Mouse (Mus musculus) layer of hippocampus, postnatal 25 days (tissue): ENCODE results near the gene Sertad4. TPM values are rescaled to one million over a fixed set of nuclear protein-coding genes. Genes with fewer than 3 reads are reported as not detected.

ENCODE experiments used
- DNase-seq, 2 experiments: peaks; one replicate each; pipeline ENCODE4 v3.0.0; 2022; ENCODE audit warnings: mixed read lengths in 2 of 2, low spot score in 1 of 2; ENCODE audit errors: extremely low spot score in 1 of 2
- total RNA-seq, 2 experiments: library from RNA; stranded (reverse); gene quantifications; 2 replicates each; pipeline ENCODE4 v1.2.3; 2021

Gene Sertad4
- total RNA-seq, 2 experiments from 2014 or later = 14.5 to 19.5 TPM

DNA sequence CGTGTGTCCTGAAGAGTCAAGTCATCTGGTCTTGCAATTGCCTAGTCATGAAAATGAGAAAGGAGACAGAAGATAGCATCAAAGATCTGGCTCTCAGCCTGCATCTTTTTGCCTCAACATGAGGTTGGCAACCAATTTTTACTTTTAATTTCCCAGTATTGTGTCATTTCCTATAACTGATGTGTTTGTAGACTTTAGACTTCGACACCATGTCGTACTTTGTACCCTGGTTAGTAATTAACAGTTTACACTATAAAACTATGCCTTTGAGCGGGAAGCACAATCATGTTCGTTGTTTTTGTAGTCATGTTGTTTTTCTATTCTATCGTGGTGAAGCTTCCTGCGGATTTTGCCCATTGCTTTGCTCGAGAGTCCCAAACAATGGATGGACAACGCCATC, 42.8 kb downstream of the Sertad4 start:
- no peak for DNase-seq

DNA sequence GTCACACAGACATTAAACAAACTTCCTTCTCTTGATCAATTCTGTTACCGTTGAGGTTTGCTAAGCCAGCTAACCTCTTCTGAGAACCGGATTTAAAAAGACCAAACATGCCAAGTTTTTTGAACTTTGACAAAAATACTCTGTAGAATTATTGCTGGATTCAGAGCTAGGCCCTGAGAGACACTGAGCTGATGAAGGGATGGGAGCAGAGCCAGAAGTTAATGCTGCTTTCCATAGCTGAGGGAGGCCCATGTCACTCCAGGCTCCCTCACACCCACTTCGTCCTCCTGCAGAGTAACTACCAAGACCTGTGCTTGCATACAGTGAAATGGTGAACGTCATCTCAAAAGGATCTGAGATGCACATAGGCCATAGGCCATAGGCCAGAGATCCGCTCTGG, 43.3 kb downstream of the Sertad4 start:
- DNase-seq = no peak

DNA sequence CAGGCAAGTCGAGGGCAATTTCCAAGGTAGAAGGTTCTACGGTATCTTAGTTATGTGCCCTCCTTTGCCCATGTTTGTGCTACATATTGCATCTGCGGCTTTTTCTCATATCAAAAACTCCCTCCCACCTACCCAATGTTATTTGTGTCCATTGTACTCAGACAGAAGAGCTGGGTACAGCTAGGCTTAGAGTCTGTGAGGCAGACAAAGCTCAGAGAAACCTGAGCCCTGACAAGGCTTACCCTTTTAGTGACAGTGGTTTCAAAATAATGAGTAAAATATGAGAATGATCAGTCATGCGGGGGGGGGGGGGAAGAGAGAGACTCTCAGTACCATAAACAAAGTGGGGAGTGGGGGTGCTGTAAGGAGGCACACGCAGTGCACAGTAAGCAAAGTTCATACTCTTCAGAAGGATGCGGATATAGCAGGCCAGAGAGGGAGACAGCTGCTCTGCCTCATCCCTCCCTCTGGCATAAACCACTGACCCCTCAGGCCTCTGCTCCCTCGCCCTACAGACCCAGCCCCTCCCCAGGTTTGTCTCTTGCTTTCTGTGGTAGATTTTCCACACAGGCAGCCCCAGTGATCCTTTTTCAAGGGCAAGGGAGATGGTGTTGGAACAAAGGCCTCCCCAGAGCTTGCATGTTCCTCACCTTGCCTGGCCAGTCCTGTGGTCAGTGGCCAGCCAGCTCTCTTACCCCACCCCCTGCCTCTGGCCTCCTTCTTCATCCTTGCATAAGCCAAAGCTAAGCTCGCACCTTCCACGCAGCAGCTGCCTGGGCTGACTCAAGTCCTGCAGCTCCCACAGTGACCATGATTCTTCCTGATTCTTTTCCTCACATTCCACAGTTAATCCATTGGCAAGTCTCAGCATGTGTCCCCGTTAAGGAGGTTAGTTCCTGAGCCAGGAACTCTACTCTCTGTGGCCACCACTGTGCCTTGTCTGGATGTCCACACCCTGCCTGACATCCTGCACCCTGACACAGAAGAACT, 49.1 kb downstream of the Sertad4 start:
- DNase-seq = no peak

DNA sequence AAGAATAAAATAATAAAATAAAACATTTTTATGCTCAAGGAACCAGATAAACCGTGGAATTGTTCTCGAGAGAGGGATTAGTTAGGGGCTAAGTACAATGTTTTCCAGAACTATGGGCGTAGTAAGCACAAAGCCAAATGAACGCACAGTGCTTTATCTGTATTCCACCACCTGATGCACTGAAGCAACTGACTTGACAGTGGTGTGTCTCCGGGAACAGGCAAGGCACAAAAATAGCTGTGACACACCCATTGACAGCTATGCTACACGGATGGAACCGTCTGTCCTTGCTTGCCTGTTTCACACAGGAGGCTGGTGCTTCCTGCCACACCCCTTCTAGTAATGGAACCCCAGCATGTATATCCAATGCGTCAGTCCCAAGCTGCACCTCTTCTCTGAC, 55.2 kb downstream of the Sertad4 start:
- DNase-seq = no peak

DNA sequence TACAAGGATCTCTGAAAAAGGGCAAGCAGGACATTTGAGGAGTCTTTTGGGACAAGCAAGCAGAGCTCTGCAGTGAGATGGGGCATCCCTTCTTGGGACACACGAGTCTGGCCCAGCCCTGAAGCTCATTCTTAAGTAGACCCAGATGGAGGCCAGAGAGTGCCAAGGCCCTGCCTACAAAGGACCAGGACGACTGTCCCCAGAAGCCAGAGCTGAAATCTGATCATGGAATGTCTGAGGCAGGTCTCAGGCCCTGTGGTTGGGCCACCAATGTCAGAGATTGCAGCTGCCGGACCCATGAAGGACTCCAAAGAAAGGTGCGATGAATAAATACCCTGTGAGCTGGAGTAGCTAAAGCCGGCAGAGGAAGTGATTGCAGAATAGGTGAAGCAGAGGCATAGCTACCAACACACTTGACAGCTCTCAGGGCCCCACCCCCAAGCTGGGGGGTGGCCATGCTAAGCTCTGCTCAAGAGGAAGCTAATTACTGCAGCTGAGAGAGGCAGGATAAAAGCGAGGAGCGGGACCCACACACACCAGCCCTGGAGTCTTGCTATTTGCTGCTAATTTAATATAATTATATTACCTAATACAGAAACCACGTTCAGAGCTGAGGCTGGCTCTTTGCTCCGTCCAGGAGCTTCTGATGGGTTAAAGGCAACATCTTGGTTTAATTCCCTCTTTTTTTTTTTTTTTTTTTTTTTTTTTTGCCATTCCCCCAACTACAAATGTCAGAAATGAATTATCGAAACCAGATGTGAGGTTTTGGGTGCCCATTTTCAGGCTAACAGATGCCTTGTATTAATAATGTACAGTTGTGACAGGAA, 56.2 kb downstream of the Sertad4 start:
- no peak for DNase-seq

DNA sequence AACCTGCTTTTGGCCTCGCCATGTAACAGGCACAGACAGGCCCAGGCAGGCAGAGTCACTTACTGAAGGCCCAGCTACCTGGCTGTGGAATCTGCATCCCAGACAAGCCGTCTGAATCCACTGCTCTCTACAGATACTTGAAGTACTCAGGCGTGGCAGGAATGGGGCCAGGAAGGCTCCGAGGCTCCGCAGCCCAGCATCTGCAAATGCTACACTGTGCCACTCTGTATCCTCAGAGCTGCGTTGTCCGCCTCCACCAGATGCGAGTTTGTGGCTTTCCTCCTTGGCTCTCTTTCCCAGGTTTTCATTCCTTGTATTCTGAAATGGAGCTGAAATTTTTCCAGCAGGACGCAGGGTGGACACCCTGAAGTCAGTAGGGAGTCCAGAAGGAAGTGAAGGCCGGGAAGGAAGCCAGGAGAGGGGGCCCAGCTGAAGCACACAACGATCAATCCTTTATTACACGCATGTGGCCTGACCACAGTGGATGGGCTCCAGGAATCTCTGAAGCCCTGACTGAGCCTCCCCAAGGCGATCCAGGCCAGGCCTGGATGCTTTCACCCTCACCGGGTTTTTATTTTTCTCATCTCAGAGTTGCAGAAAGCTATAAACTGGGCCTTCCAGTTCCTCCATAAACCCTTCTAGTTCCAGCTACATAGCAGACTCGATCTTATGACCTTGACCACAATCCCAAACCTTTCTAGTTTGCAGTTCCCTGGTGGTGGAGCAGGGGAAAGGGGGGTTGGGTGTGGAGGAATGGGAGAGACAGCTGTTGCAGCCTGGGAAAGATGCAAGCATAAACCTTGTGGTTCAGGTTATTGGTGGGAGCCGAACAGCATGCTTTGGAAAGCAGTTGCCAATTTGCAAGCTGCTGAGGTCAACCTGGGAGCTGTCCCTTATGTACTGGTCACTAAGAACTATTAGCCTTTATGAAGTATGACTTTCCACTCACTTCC, 57.1 kb downstream of the Sertad4 start:
- DNase-seq = no peak

DNA sequence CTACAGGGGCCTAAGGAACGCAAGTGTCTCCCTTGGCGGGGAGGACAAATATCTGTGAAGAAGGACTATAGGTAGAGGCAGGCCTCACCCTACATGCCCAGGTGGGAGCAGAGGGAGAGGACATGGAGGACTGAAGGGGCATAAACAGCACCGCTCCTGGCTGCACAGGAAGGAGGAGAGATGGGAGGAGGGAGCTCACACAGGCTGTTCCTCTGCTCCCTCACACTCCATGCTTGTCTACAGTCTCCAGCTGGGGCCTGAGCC, 58.6 kb downstream of the Sertad4 start:
- no peak for DNase-seq

DNA sequence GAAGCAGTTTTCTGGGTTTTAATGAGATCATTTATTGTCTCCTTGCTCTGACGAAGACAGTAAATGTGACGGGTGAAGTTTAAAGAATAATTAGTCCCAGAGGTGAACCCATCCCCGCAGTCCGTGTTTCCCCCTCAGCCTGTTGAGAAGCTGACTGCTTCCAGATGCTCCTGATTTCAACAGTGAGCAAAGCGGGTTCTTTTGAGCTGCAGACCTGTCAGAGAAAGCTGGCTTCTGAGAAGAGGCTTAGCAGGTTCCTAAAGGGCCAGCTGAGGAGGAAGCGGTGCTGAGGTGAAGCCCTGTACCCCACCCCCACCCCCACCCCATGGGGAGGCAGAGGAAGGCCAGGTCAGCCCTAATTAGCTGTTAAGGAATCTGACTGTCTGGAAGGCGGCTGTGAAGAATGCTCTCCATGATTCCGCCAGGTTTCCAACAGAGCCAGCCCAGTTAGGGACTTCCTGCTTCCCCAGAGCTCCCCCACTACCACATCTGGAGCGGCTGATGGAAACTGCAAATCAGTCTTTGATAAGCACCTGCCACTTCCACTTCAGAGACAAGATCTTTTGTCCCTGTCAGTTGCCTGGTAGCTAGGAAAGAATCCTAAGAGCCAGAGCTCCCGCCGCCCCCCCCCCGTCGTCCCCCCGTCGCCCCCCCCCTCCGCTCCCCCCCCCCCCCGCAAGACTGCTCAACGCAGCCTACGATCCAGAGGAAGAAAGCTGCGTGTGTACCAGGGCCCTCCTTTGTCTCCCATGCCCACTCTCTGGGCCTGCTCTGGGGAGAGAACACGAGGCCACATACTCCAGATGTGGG, 59.1 kb downstream of the Sertad4 start:
- DNase-seq = no peak

DNA sequence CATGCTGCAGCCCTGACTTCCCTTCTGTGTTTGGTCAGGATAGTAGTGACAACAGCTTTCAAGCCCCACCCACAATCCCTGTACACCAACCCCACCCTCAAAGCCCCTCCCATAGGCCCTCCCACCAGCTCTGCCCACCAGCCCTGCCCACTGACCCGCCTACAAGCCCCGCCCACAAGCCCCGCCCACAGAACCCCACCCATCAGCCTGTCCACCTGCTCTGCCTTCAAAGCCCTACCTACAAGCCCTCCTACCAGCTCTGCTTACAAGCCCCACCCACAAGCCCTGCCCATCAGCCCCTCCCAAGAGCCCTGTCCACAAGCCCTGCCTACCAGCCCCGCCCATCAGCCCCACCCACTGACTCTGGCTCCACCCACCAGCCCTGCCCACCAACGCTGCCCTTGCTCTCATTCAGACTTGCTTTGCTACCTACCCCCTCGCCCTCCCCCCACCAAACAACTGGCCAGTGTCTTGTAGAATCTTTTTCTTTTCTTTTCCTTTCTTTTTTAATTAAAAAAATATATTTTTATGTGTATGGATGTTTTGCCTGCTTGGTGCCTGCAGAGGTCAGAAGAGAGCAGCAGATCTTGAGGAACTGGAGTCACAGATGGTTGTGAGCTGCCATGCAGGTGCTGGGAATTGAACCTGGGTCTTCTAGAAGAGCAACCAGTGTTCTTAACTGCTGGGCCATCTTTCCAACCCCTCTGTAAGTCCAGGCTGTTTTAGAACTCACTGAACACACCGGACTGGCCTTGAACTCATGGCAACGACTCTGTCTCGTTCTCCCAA, 60.4 kb downstream of the Sertad4 start:
- DNase-seq = no peak

Other genes starting within 250 kb of the Sertad4 start
- gene Hhat, start 84.5 kb downstream of the Sertad4 start, total RNA-seq = 1 to 10 TPM; 1.2 to 1.8 TPM
- gene Syt14, start 180.0 kb upstream of the Sertad4 start, total RNA-seq = 10 to 100 TPM; 21.6 to 26.1 TPM